Mouse (Mus musculus): ENCODE measurements at regions not wholly inside any gene's neighbourhood (a gene's known extent, or its start where the extent isn't known, plus 50 kb on each side); places are given as distances from the start of the nearest gene placed in this dataset.

GRCm38 (mm10) chr7:72905891-72906290 lies 469.4 kb upstream of the Rgma start:
- no peak for DNase-seq (ENCODE audit: extremely low spot score)

DNA sequence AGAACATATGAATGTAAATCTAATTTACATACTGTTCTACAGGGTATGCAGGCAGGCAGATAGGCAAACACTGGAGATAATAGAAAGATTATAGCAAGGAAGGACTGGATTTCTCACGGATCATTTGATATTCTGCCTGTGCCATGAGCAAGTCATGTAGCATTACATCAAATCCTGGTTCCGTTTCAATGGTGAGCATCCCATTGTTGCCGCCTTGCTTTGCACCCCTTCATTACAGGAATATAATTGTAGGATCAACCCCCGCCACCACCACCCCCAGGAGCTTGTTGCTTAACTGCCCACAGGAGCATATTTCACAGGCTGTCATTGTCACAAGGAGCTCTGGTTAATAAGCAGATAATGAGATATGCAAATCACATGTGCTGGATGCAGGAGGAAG lies 468.8 kb upstream of the Rgma start:
- DNase-seq (ENCODE audit: extremely low spot score) = no peak

DNA sequence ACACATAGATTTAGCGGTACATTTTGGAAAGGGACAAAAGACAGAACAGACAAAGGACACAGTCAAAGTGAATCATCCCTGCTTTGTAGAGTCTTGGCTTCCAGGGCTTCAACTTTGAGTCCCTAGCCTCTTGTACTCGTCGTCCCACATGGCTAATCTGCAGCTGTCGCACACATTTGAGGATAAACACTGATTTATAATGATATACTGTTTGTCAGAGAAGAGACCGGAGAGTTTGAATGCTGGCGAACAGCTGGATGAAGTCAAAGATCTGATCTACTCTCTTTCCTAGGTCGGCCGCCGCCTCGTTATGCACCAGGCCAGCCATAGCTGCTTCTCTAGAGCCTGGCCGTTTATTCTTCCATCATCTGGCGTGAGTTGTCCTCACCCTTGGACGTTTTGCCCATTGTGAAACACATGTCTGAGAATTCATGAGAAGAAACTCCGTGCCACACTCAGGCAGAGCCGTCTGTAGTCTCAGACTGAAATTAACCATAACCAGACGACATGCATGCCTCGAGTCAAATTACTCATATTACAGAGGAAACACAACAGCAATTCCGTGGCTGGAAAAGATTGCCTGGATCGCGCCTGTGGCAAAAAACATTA lies 448.4 kb upstream of the Rgma start:
- DNase-seq (ENCODE audit: extremely low spot score) = no peak

GRCm38 (mm10) chr7:72938842-72939241 lies 436.5 kb upstream of the Rgma start:
- DNase-seq (ENCODE audit: extremely low spot score) = no peak

DNA sequence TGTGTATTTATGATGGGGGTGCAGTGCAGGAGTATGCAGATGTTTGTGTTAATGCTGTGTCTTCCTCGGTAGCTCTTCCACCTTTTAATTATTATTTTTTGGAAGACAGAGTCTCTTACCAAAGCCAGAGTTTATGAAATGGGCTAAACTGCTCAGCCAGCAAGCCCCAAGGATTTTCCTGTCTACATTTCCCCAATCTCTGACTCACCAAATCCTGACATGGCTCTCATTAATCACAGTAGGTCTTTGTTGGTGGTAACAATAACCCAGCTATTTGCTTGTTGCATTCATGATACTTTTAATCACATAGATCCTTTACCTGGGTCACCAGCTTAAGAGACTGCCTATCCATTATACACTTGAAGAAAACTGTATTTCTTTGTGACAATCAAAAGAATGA lies 427.8 kb upstream of the Rgma start:
- DNase-seq (ENCODE audit: extremely low spot score) = no peak

- DNase-seq (ENCODE audit: extremely low spot score) = no peak
Observed at GRCm38 (mm10) chr7:72948026-72948425, 427.3 kb upstream of the Rgma start.

DNA sequence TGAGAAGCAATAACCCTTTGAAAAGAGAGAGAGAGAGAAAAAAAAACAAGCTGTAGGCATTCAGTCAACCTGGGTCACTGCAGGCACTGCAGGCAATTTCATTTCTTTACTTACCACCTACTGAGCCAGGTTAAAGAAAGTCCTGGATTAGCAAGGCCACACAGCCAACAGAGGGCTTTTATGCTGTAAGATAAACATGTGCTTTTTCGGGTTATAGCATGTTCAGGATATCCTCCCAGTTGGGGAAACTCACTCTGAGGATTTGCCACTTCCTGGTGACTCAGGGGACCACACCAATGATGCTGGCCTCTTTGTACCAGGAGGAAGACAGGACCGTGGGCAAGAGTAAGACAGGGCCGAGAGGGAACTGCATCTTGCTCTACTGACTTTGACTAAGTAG lies 426.6 kb upstream of the Rgma start:
- no peak for DNase-seq (ENCODE audit: extremely low spot score)

- no peak for DNase-seq (ENCODE audit: extremely low spot score)
Observed at GRCm38 (mm10) chr7:72949886-72950285, 425.4 kb upstream of the Rgma start.

GRCm38 (mm10) chr7:72957674-72958073 lies 417.6 kb upstream of the Rgma start:
- no peak for DNase-seq (ENCODE audit: extremely low spot score)

DNA sequence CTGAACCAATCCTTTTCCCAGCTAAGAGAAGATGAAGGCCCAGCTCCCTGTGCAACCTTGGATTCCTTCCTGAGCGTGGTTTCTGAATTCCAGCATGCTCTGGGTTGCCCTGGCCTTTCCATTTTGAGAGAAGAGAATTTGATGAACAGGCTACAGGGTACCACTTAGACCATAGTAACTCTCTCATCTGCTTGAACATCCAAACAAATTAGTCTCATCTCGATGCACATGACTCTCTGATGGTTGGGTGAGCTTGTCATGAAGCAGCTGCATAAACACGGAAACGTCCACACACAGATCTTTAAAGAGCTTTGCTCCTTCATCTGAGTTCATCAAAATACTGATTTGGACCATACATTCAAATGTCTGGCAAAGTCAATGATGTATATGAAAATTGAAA lies 414.0 kb upstream of the Rgma start:
- no peak for DNase-seq (ENCODE audit: extremely low spot score)

DNA sequence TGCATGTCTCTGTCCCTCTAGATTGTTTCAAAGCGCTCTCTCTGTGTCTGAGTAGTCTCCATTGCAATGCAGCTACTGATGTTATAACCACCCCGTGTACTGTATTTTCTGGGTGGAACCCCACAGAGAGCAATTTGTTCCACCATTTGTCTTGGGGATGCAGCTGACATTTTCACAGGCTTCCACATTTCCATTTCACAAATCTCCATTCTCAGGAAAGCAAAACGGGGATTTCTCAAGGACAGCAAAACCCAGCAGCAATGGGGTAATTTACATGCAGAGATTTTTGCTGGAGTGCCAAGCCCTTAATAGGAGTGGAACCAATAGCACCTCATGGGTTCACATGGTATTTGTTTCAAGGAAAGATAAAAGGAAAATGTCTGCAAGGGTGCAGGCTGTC lies 412.5 kb upstream of the Rgma start:
- DNase-seq (ENCODE audit: extremely low spot score) = no peak

- DNase-seq (ENCODE audit: extremely low spot score) = no peak
Observed at GRCm38 (mm10) chr7:72963908-72964307, 411.4 kb upstream of the Rgma start.

- DNase-seq (ENCODE audit: extremely low spot score) = no peak
Observed at GRCm38 (mm10) chr7:72968193-72968592, 407.1 kb upstream of the Rgma start.

- DNase-seq (ENCODE audit: extremely low spot score) = no peak
Observed at GRCm38 (mm10) chr7:72971506-72972267, 403.6 kb upstream of the Rgma start.

GRCm38 (mm10) chr7:72972397-72972796 lies 402.9 kb upstream of the Rgma start:
- no peak for DNase-seq (ENCODE audit: extremely low spot score)

DNA sequence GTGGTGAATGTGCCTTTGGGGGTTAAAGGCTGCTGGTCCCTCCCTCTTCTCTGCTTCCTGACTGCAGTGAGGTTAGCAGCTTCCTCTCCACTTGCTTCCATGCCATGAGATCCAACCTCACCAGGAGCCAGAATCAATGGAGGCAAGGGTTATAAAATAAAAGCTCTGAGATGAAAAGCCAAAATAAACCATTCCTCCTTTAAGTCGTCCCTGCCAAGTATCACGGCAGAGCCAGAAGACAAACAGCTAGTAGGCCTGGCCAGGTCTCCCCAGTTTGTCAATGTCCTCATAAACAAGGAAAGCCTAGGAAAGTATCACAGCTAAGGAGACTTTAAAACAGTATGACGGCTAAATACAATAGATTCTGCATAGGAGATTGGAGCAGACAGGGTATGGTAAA lies 401.5 kb upstream of the Rgma start:
- DNase-seq (ENCODE audit: extremely low spot score) = no peak

DNA sequence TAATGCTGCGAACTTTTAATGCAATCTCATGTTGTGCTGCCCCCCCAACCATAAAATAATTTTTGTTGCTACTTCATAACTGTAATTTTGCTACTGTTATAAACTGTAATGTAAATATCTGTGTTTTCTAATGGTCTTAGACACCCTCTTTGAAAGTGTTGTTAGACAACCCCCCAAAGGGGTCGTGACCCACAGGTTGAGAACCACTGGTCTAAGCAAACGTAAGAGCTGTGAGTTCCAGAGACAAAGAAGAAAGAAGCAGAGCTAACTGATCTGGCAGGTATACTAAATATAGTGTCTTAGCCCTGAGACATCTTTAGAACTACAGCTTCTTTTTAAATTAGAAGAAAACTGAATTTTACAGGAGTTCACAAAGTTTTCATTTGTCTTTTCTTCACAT lies 400.9 kb upstream of the Rgma start:
- DNase-seq (ENCODE audit: extremely low spot score) = no peak

- DNase-seq (ENCODE audit: extremely low spot score) = no peak
Observed at GRCm38 (mm10) chr7:72990559-72991429, 384.5 kb upstream of the Rgma start.

- DNase-seq (ENCODE audit: extremely low spot score) = no peak
Observed at GRCm38 (mm10) chr7:72998374-72998773, 376.9 kb upstream of the Rgma start.

DNA sequence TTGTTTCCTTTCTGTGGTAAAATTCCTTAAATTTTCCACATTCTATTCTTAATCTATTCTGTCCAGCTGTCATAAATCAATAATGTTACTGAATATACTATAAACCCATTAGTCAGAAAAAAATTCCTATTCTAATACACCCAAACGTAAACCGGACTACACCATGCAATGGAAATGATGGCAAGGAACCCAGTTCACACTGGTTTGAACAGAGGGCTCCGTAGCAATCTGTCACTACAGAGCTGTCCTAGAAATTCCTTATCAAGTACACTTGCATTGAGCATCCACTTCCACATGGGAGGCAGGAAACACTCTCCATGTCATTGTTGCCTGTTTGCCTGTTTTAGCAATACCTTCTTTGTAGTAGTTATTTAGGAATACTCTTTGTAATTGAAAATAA lies 356.2 kb upstream of the Rgma start:
- no peak for DNase-seq (ENCODE audit: extremely low spot score)

GRCm38 (mm10) chr7:73019764-73020354 lies 355.4 kb upstream of the Rgma start:
- DNase-seq (ENCODE audit: extremely low spot score) = no peak

DNA sequence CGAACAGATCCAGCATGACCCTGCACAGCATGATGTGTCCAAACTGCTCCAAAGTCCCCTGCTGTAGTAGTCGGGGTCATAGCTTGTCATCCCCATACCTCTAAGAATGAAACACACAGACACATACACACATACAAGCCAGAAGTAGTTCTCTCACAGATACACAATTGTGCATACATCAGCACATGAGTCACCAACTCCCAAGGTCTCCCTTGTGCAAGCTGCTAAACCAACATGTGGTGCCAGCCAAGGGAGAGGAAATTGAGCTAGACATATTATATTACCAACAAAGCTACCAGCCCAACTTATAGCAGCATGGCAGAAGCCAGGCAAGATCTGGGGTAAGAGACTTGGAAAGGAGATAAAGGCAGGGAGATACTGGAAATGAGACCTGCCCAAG lies 353.5 kb upstream of the Rgma start:
- no peak for DNase-seq (ENCODE audit: extremely low spot score)
